Mouse (Mus musculus) MEL (cell line): ENCODE results near the gene Kcnk13. TPM values are rescaled to one million over a fixed set of nuclear protein-coding genes. Genes with fewer than 3 reads are reported as not detected.

Source experiments
- DNase-seq: peaks from one replicate; pipeline ENCODE4 v3.0.0; 2011; ENCODE audit warnings: low read depth, low spot score
- H3K27ac ChIP-seq: 2 replicates; pipeline ENCODE4 v1.5.1; 2012; ENCODE audit warnings: low read depth, mild to moderate bottlenecking, control low read depth, low read length, moderate library complexity; ENCODE audit not compliant: control insufficient read depth
- H3K27me3 ChIP-seq, 2 experiments: fragments of 150-350 bp in 1 of 2; sonication (generic) in 1 of 2; 2 replicates each; pipeline ENCODE4 v1.6.1; 2012; ENCODE audit warnings: low read length in 2 of 2, mild to moderate bottlenecking in 2 of 2, improper control_type of control experiment in 1 of 2, moderate library complexity in 1 of 2; ENCODE audit not compliant: insufficient read depth in 2 of 2, control insufficient read depth in 1 of 2
- H3K36me3 ChIP-seq, 2 experiments: 2 replicates each; pipeline ENCODE4 v1.6.1; 2012 to 2014; ENCODE audit warnings: low read length in 2 of 2, improper control_type of control experiment in 1 of 2, inconsistent platforms in 1 of 2, mild to moderate bottlenecking in 1 of 2; ENCODE audit not compliant: insufficient read depth in 2 of 2, control insufficient read depth in 1 of 2
- H3K4me1 ChIP-seq, 2 experiments: fragments of 150-350 bp in 1 of 2; sonication (generic) in 1 of 2; 2 replicates each; pipeline ENCODE4 v1.6.1; 2012; ENCODE audit warnings: low read length in 2 of 2, improper control_type of control experiment in 1 of 2, mild to moderate bottlenecking in 1 of 2; ENCODE audit not compliant: insufficient read depth in 2 of 2, control insufficient read depth in 1 of 2
- H3K4me3 ChIP-seq, 2 experiments: fragments of 150-350 bp in 1 of 2; sonication (generic) in 1 of 2; 2 replicates each; pipeline ENCODE4 v1.5.1; 2012; ENCODE audit warnings: low read depth in 2 of 2, low read length in 2 of 2, mild to moderate bottlenecking in 2 of 2, moderate library complexity in 2 of 2, control low read depth in 1 of 2, improper control_type of control experiment in 1 of 2; ENCODE audit not compliant: control insufficient read depth in 1 of 2, insufficient read depth in 1 of 2
- H3K79me2 ChIP-seq: 2 replicates; pipeline ENCODE4 v1.6.1; 2012; ENCODE audit warnings: mild to moderate bottlenecking, low read length, moderate library complexity; ENCODE audit not compliant: control insufficient read depth, poor library complexity, insufficient read depth
- H3K9ac ChIP-seq: 2 replicates; pipeline ENCODE4 v1.6.1; 2012; ENCODE audit warnings: low read depth, mild to moderate bottlenecking, control low read depth, low read length, moderate library complexity; ENCODE audit not compliant: control insufficient read depth, poor library complexity, severe bottlenecking
- H3K9me3 ChIP-seq: fragments of 150-350 bp; sonication (generic); replicated peaks from 2 replicates; pipeline ENCODE4 v1.6.1; 2012; ENCODE audit warnings: mild to moderate bottlenecking, low read length, improper control_type of control experiment, moderate library complexity; ENCODE audit not compliant: insufficient read depth
- BHLHE40 ChIP-seq: IDR thresholded peaks from 2 replicates; pipeline ENCODE4 v1.6.1; 2012; ENCODE audit warnings: low read depth, mild to moderate bottlenecking, inconsistent platforms, low read length, improper control_type of control experiment, borderline replicate concordance
- CHD1 ChIP-seq: IDR thresholded peaks from 2 replicates; pipeline ENCODE4 v1.6.1; 2012; ENCODE audit warnings: low read depth, mild to moderate bottlenecking, inconsistent platforms, low read length, improper control_type of control experiment
- CTCF ChIP-seq, 3 experiments: IDR thresholded peaks in 2 of 3; conservative IDR thresholded peaks in 1 of 3; 2 replicates each; pipeline ENCODE4 v1.5.1; 2011 to 2012; ENCODE audit warnings: low read length in 3 of 3, low read depth in 2 of 3, mild to moderate bottlenecking in 2 of 3, improper control_type of control experiment in 1 of 3, inconsistent platforms in 1 of 3, mixed read lengths in 1 of 3, moderate library complexity in 1 of 3; ENCODE audit not compliant: control insufficient read depth in 1 of 3, insufficient read depth in 1 of 3, poor library complexity in 1 of 3, severe bottlenecking in 1 of 3
- GATA1 ChIP-seq: IDR thresholded peaks from 2 replicates; pipeline ENCODE4 v1.6.1; 2011; ENCODE audit warnings: low read depth, low read length, improper control_type of control experiment
- HCFC1 ChIP-seq: IDR thresholded peaks from 2 replicates; pipeline ENCODE4 v1.6.1; 2012; ENCODE audit warnings: low read depth, mild to moderate bottlenecking, inconsistent platforms, low read length, improper control_type of control experiment, moderate library complexity
- JUND ChIP-seq: IDR thresholded peaks from 2 replicates; pipeline ENCODE4 v1.6.1; 2011; ENCODE audit warnings: low read depth, mild to moderate bottlenecking, improper control_type of control experiment, low read length
- MAFK ChIP-seq: IDR thresholded peaks from 2 replicates; pipeline ENCODE4 v1.6.1; 2011; ENCODE audit warnings: low read depth, mild to moderate bottlenecking, low read length, improper control_type of control experiment, borderline replicate concordance
- MAX ChIP-seq: IDR thresholded peaks from 2 replicates; pipeline ENCODE4 v1.6.1; 2011; ENCODE audit warnings: low read length, improper control_type of control experiment
- MXI1 ChIP-seq: IDR thresholded peaks from 2 replicates; pipeline ENCODE4 v1.6.1; 2011; ENCODE audit warnings: mild to moderate bottlenecking, low read depth, low read length, improper control_type of control experiment
- MYB ChIP-seq: IDR thresholded peaks from 2 replicates; pipeline ENCODE4 v1.6.1; 2011; ENCODE audit warnings: mild to moderate bottlenecking, low read depth, low read length, improper control_type of control experiment
- NRF1 ChIP-seq: IDR thresholded peaks from 2 replicates; pipeline ENCODE4 v1.6.1; 2014; ENCODE audit warnings: low read depth, mild to moderate bottlenecking, inconsistent platforms, low read length, improper control_type of control experiment, moderate library complexity; ENCODE audit not compliant: poor library complexity, insufficient read depth, severe bottlenecking
- RAD21 ChIP-seq: IDR thresholded peaks from 2 replicates; pipeline ENCODE4 v1.6.1; 2011; ENCODE audit warnings: mild to moderate bottlenecking, low read depth, low read length, improper control_type of control experiment
- SMC3 ChIP-seq: IDR thresholded peaks from 2 replicates; pipeline ENCODE4 v1.6.1; 2011; ENCODE audit warnings: low read depth, low read length, improper control_type of control experiment
- TAL1 ChIP-seq: IDR thresholded peaks from 2 replicates; pipeline ENCODE4 v1.6.1; 2012; ENCODE audit warnings: mild to moderate bottlenecking, inconsistent platforms, low read length, moderate library complexity, mixed read lengths
- USF2 ChIP-seq, 2 experiments: IDR thresholded peaks; 2 replicates each; pipeline ENCODE4 v1.6.1; 2011 to 2012; ENCODE audit warnings: improper control_type of control experiment in 2 of 2, low read length in 2 of 2, borderline replicate concordance in 1 of 2, inconsistent platforms in 1 of 2, low read depth in 1 of 2, mild to moderate bottlenecking in 1 of 2; ENCODE audit not compliant: insufficient read depth in 1 of 2
- ZC3H11A ChIP-seq: IDR thresholded peaks from 2 replicates; pipeline ENCODE4 v1.6.1; 2012; ENCODE audit warnings: low read depth, mild to moderate bottlenecking, inconsistent platforms, low read length, improper control_type of control experiment
- ZKSCAN1 ChIP-seq: IDR thresholded peaks from 2 replicates; pipeline ENCODE4 v1.6.1; 2012; ENCODE audit warnings: low read depth, mild to moderate bottlenecking, inconsistent platforms, low read length, improper control_type of control experiment, moderate library complexity
- ZNF384 ChIP-seq: IDR thresholded peaks from 2 replicates; pipeline ENCODE4 v1.6.1; 2012; ENCODE audit warnings: low read depth, mild to moderate bottlenecking, inconsistent platforms, low read length, improper control_type of control experiment
- polyA plus RNA-seq, 2 experiments: library from polyadenylated mRNA; stranded (reverse) in 1 of 2; unstranded in 1 of 2; fragments of >175 nt in 1 of 2; fragments of >200 nt in 1 of 2; gene quantifications; 2 replicates each; pipeline versions ENCODE4 v1.2.1 to v1.2.4; 2012; ENCODE audit warnings: low replicate concordance in 2 of 2, low read depth in 1 of 2; ENCODE audit not compliant: insufficient read length in 2 of 2, insufficient read depth in 1 of 2, missing spikeins in 1 of 2
- total RNA-seq: library from RNA; depleted of rRNA; stranded (reverse); fragments of 300-350 nt; gene quantifications from 2 replicates; pipeline ENCODE4 v1.2.3, GENCODE M21; 2012; rRNA removed

The Kcnk13 gene
- total RNA-seq: not detected in 2 replicates
- not detected for polyA plus RNA-seq

DNA sequence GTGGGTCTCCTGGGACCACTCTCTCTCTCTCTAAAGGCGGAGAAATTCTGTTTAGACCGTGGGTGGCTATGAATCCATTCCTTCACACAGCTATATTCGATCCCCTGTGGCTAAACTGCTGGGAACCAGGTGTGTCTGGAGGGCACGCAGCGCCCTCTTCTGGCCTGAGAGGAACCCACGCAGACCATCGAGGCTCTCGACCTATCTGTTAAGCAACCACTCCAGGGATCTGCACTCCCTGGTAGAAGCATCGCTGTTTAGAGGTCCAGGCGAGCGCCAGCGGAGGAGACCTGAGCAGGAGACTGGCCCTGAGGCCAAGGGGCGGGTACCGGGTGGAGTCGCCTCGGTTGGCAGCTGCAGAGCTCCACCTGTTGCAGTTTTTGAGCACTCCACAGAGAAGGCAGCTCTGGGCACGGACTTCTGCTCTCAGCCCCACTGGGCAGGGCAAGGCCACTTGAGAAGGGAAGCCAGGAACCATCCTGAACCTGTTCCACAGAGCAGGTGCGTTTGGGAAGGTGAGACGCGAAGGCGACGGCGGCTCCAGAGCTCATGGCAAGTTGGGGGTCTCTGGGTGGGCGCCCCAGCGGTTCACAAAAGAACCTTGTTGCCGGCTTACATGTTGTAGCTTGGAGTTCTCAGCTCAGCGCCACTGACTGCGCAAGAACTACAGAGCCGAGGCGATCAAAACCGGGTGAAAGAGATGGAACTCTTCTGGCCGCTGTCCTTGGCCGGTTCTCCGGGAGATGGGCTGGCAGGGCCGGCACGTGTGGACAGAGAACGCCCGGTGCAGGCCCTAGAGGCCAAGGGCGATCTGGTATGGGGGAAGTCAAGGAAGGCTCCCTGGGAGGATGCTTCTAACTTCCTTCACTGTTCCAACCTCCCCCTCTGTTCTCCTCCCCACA, at the start of gene Kcnk13:
TSS of gene Kcnk13 (plus strand) at position 199 of the 902 bp plus-strand sequence.
- Histone ChIP-seq H3K79me2 (no peaks in the 10 kb centered on the region; the same call in 1 of the 2 replicates), H3K4me3 (no peak within 1 kb of the TSS), H3K27me3 (peaks cover 0 to 1% of the 10 kb centered on the region in 2 experiments; a peak in 1 of 4 replicates), H3K9me3 (no peaks in the 10 kb centered on the region), H3K4me1 (peaks cover 0 to 12% of the 10 kb centered on the region in 2 experiments; a peak in 1 of 4 replicates), H3K27ac (no peak within 1 kb of the TSS), H3K36me3 (peaks cover 0 to 11% of the 10 kb centered on the region in 2 experiments; a peak in 2 of 4 replicates), H3K9ac (no peak within 1 kb of the TSS)
- peak; percentile 60 for TF ChIP-seq ZC3H11A
- peak; percentile 66 to 93 (median 80) for TF ChIP-seq CTCF (IDR thresholded peaks at IDR 0.05 in 2 of 3, conservative IDR thresholded peaks at IDR 0.05 in 1 of 3; ENCODE audit: control insufficient read depth in 1 of 3, insufficient read depth in 1 of 3, low read depth in 2 of 3, low read length in 3 of 3, poor library complexity in 1 of 3, severe bottlenecking in 1 of 3)
- no peak for TF ChIP-seq ZKSCAN1
- no peak for TF ChIP-seq NRF1
- no peak for TF ChIP-seq BHLHE40
- TF ChIP-seq RAD21: peak; percentile 75
- no peak for TF ChIP-seq MYB
- TF ChIP-seq JUND: no peak
- no peak for TF ChIP-seq ZNF384
- peak; percentile 76 for TF ChIP-seq SMC3
- no peak for TF ChIP-seq MAFK
- no peak for TF ChIP-seq MAX
- DNase-seq: peak; percentile 58

DNA sequence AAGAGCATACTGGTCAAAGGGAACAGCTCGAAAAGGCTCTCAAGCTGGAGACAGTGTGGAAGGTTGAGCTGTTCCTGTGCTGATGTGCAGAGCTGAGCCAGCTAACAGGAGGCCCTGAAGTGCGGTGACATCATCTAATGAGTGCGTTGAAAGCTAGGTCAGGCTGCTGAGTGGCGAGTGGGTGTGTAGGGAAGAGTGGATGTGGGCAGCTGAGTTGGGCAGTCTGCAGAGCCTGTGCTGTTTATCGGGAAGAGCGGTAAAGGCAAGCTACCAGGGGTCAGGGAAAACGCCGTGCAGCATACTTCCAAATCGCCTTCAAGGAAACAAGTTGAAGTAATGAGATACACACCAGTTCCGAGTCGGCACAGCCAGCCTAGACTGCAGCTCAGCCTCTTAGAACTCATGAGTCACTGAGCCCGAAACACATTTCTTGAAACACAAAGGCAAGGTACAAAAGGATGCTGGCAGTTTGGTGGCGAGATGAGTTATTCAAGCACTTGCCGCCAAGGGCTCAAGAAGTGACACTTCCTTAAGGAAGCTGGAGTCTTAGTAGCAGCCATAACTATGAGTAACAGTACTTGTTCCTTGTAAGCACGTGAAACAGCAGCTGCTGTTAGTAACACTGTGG, 46.4 kb upstream of the Kcnk13 start:
- Histone ChIP-seq H3K36me3 (no peaks in the 10 kb centered on the region; a peak in 2 of 4 replicates), H3K4me1 (no peaks in the 10 kb centered on the region), H3K9ac (no peak overlapping the region), H3K4me3 (no peak overlapping the region), H3K27ac (no peak overlapping the region), H3K27me3 (no peaks in the 10 kb centered on the region), H3K79me2 (no peaks in the 10 kb centered on the region), H3K9me3 (no peaks in the 10 kb centered on the region)
- TF ChIP-seq MYB (no peak), CHD1 (no peak), CTCF (IDR thresholded peaks at IDR 0.05 in 2 of 3, conservative IDR thresholded peaks at IDR 0.05 in 1 of 3; ENCODE audit: control insufficient read depth in 1 of 3, insufficient read depth in 1 of 3, low read depth in 2 of 3, low read length in 3 of 3, poor library complexity in 1 of 3, severe bottlenecking in 1 of 3) (no peak), HCFC1 (no peak), TAL1 (no peak), USF2 (IDR thresholded peaks at IDR 0.05; ENCODE audit: borderline replicate concordance in 1 of 2, insufficient read depth in 1 of 2, low read depth in 1 of 2, low read length in 2 of 2) (no peak), ZC3H11A (no peak), GATA1 (no peak), MXI1 (no peak)
- DNase-seq: no peak
